Mouse (Mus musculus): Measurements from ENCODE around the gene Abcd3.
A peak's percentile ranks its signal among the peaks of the same experiment; 100 is the strongest.

Gene Abcd3

DNA sequence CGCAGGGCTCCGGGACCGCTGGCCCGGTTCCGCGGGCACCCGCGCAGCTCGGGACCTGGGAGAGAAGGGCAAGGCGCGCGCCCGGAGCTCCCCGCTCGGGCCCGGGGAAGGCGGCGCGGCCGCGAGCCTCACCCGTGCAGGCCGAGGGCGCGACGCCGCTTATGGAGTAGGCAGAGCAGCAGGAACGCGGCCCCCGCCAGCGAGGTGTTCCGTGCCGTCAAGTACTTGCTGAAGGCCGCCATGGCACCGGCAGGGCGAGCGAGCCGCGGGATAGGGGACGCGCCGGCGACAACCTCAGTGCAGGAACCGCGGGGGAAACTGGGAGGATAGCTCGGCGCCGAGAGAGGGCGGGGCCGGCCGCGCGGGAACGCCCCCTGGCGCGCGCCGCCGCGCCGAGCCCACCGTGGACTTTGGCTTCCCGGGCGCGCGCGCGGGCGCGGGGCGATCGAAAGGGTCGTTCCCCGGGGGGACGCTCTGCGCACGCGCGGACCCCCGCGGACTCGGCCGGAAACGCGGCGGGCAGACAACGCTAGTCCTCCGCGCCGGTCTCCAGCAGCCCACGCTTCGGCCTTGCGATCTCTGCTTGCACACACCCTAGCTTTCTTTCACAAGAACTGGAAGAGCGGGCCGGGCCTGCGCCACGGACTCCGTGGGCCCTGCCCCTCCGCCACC, at the start of gene Abcd3:
TSS of gene Abcd3 (minus strand) at position 426 of the 672 bp plus-strand sequence.
- peak; percentile 73 for DNase-seq (ENCODE audit: extremely low spot score, low read depth, low spot score)

GRCm38 (mm10) chr3:121859142-121859541, 44.0 kb upstream of the Abcd3 start:
- peak; percentile 14 for DNase-seq (ENCODE audit: extremely low spot score, low read depth, low spot score)

DNA sequence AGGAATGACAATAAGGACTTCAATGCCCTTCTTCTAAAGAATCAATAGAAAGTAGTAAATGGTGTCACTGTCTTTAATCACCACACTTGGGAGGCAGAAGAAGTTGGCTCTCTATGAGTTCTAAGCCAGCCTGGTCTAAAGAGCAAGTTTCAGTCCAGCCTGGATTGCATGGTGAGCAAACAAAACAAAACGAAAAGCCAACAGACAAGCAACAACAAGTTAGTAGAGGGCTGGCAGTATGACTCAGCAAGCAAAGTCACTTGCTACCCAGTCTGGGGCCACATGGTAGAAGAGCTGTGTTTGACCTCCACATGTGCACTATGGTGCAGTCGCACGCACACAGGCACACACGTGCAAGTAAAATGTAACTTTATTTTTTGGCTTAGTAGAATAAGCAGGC, 41.0 kb upstream of the Abcd3 start:
- DNase-seq (ENCODE audit: extremely low spot score, low read depth, low spot score) = no peak

DNA sequence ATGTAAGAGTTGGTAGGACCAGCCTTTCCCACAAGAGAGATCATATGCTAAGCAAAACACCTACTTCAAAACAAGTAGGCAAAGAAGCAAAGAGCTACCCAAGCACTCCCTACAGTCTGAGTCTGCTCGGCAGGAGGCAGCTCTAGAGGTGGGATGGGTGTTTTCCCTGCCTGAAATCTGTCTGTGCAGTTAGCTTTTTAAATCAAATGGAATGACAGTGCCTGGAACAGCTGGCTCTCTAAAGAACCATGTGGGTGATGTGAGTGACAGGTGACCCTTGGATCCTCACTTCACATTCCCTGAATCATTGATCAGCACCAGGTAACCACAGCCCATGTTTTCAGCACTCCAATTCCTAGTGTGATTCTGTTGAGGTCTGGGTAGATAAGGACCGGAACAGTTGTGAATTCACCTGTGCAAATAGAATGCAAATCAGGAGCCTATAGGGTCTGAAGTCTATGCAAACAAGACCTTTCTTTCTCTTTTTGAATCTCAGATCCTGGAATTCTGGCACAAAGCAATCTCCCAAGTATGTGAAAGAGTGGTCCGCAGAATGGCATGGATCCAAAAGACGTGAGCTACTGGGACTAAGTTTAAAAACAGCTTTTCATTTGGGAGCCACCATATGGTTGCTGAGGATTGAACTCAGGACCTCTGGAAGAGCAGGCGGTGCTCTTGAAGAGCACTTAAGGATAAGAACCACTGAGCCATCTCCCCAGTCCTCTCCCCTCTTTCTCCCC, 38.8 kb upstream of the Abcd3 start:
- no peak for DNase-seq (ENCODE audit: extremely low spot score, low read depth, low spot score)

GRCm38 (mm10) chr3:121852074-121852826, 37.1 kb upstream of the Abcd3 start:
- DNase-seq (ENCODE audit: extremely low spot score, low read depth, low spot score) = no peak

GRCm38 (mm10) chr3:121851006-121851405, 35.9 kb upstream of the Abcd3 start:
- DNase-seq (ENCODE audit: extremely low spot score, low read depth, low spot score) = no peak

GRCm38 (mm10) chr3:121850381-121850780, 35.3 kb upstream of the Abcd3 start:
- DNase-seq (ENCODE audit: extremely low spot score, low read depth, low spot score) = no peak

DNA sequence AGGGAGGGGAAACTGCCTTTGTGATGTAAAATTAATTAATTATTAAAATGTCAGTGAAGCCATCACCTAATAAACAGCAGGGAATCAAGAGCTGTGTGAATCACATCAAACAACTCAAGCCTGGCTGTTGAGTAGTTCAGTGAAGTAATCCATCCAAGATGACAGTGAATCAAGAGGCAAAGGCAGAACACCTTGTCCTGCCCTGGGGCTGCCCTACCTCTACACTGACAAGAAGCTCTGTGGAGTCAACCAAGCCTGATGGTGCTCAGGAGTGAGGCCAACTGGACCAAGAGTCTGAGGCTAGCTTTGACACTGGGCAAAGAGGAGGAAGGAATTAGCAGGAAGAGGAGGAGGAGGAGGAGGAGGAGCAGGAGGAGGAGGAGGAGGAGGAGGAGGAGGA, 32.2 kb upstream of the Abcd3 start:
- DNase-seq (ENCODE audit: extremely low spot score, low read depth, low spot score) = no peak

DNA sequence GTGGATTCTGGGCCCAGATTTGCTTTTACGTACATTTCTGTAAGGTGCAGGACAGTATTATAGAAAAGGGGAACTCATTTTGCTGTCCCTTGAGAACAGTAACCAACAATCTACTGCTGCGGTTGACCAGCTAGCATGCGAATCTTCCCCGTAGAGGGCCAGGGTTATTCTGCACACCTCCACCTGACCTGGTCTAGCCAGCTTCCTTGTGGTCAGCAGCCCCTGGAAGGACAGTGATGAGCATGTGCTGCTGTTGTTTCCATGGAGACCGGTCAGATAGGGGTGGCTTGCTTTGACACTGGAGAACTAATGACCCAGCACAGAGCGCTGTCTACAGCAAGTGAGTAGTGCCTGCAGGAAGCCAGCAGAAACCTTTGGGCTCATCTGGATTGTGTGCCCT, 29.6 kb upstream of the Abcd3 start:
- DNase-seq (ENCODE audit: extremely low spot score, low read depth, low spot score) = no peak

DNA sequence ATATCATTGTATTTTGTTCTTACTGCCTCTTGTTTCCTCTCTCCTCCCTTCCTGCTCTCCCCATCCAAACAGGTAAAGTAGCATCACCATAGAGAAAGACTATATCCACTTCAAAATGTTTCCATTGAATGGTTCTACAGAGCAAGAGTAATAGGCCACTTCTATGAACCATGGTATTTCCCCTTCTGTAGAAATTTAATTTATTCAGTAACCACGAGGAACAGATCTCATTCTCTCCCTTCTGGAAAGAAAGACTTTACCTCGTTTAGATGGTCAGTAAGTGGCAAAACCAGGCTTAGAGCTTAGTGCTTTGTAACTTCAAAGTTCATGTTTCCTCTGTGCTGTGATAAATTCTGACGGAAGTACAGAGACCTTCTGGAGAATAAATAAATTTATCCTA, 28.9 kb upstream of the Abcd3 start:
- DNase-seq (ENCODE audit: extremely low spot score, low read depth, low spot score) = no peak

DNA sequence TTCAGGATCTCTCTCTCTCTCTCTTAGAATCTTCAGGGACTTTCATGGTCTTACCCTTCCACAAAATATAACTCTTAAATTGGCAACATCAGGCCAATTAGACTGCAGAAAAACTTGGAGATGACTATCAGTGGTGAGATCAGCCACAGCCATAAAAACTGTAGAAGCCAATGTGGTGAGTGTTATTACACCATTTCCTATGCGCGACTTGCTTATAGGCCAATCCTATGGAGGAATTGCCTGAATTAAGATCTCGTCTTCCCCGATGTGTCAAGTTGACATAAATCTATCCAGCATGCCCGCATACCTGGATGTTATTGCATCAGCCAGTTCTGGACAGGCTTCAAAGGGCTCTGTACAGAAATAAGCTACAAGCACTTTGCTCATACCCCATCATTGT, 28.2 kb upstream of the Abcd3 start:
- no peak for DNase-seq (ENCODE audit: extremely low spot score, low read depth, low spot score)

DNA sequence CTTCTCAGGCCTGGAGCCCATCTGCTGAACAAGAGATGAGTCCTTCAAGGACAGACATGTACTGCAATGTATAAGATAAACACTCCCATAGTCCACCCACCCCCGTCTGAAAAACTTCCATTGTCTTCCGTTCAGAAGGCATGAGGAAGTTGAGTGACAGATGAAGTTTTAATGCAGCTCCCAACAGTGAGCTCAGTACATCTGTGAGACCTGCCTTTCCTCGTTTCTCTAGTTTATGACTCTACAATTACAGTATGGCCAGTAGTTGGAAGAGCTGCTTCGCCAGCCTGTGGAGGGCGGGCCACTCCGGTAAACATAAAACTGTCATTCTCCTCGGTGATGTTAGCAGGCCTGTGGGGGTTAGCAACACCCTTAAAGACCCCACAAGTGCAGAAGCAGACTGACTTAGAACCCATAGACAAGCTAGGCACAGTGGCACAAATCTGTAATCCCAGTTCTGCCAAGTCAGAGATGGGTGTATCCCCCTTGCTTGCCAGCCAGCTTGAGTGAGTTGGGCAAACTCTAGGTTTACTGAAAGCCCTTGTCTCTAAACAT, 27.3 kb upstream of the Abcd3 start:
- no peak for DNase-seq (ENCODE audit: extremely low spot score, low read depth, low spot score)

GRCm38 (mm10) chr3:121841412-121842014, 26.4 kb upstream of the Abcd3 start:
- DNase-seq (ENCODE audit: extremely low spot score, low read depth, low spot score) = no peak

GRCm38 (mm10) chr3:121840351-121840750, 25.2 kb upstream of the Abcd3 start:
- no peak for DNase-seq (ENCODE audit: extremely low spot score, low read depth, low spot score)

- no peak for DNase-seq (ENCODE audit: extremely low spot score, low read depth, low spot score)
Measured at GRCm38 (mm10) chr3:121834732-121835131, 19.6 kb upstream of the Abcd3 start.

DNA sequence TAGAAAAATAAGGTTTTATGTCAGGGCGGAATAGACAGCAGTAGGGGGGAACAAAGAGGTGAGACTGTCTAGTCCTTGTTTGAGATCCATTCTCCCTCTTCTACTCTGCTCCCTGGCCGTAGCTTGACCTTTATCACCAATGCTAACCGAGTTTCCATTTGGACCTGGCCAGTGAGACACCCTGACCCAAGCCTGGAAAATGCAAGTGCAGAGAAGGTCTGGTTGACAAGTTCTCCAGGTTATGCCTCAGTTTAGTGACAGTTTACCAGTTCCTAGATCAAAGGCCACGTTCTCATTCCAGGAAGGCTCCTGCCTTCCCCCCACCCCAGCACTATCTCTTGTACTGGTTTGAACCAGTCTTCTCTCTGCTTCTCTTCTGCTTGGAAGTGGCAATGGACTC, 19.1 kb upstream of the Abcd3 start:
- no peak for DNase-seq (ENCODE audit: extremely low spot score, low read depth, low spot score)

DNA sequence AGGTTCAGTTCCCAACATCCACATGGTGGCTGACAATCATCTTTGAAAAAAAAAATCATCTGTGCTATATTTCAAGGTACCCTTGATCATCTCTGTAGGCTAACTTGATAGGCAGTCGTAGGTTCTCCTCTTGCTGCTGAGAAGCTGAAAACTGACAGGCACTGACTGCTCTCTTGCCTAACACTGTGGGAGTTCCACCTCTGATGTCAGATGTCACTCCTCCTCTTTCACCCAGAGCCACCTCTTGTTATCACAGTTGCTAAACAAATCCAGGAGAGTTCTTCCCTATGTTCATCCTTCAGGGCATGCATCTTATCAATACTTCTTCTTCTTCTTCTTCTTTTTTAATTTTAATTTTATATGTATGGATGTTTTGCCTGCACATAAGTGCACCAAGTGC, 10.0 kb upstream of the Abcd3 start:
- DNase-seq (ENCODE audit: extremely low spot score, low read depth, low spot score) = no peak

- no peak for DNase-seq (ENCODE audit: extremely low spot score, low read depth, low spot score)
Measured at GRCm38 (mm10) chr3:121824319-121824718, 9.2 kb upstream of the Abcd3 start.

GRCm38 (mm10) chr3:121822643-121823042, 7.5 kb upstream of the Abcd3 start:
- no peak for DNase-seq (ENCODE audit: extremely low spot score, low read depth, low spot score)

DNA sequence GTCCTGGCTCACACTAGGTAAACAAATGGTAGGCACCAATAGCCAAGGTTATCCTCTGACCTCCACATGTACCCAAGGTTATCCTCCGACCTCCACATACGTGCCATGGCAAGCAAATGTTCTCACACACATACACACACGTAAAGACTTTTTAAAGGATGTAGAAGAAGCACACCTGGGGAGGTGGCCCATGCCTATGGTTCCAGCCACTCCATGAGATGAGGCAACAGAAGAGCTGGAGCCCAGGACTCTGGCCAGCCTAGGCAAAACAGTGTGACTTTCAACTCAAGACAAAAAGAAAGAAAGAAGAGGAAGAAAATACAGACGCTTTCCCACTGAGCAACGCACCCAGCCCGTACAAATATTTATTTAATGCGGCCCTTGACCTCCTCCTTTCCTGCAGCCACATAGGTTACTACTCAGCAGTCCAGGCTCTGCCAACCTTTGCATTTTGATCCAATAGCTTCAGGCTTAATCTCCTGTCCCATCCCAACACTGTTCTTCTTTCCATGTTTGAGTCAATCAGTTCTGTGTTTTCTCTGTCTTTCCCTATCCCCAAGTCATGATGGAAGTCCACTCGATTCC, 6.5 kb upstream of the Abcd3 start:
- DNase-seq (ENCODE audit: extremely low spot score, low read depth, low spot score) = no peak

GRCm38 (mm10) chr3:121819693-121820200, 4.6 kb upstream of the Abcd3 start:
- no peak for DNase-seq (ENCODE audit: extremely low spot score, low read depth, low spot score)

Measured in hindlimb bud, embryonic 11.5 days (tissue).